Mouse (Mus musculus): ENCODE measurements at regions not wholly inside any gene's neighbourhood (a gene's known extent, or its start where the extent isn't known, plus 50 kb on each side); places are given as distances from the start of the nearest gene placed in this dataset.

- no peak overlapping the region for H3K27ac ChIP-seq
- H3K79me2 ChIP-seq (ENCODE audit: inconsistent target): no peaks in the 10 kb centered on the region
- H3K4me3 ChIP-seq (ENCODE audit: inconsistent target): no peak overlapping the region
- H3K36me3 ChIP-seq (ENCODE audit: inconsistent target): no peaks in the 10 kb centered on the region
- WGBS (ENCODE audit: missing documents): 93% methylated on average over 8 of the region's 8 CpGs
Measured at GRCm38 (mm10) chr4:135020262-135020991, 89.7 kb downstream of the Syf2 start.

GRCm38 (mm10) chr4:135023200-135023599 is 92.5 kb downstream of the Syf2 start:
- no peaks in the 10 kb centered on the region for H3K36me3 ChIP-seq (ENCODE audit: inconsistent target)
- H3K27ac ChIP-seq: no peak overlapping the region
- no peak overlapping the region for H3K4me3 ChIP-seq (ENCODE audit: inconsistent target)
- no peaks in the 10 kb centered on the region for H3K79me2 ChIP-seq (ENCODE audit: inconsistent target)
- WGBS (ENCODE audit: missing documents): 97% methylated on average over 5 of the region's 5 CpGs

- 5% methylated on average over 18 of the region's 18 CpGs for WGBS (ENCODE audit: missing documents)
- H3K36me3 ChIP-seq (ENCODE audit: inconsistent target): no peaks in the 10 kb centered on the region
- no peaks in the 10 kb centered on the region for H3K79me2 ChIP-seq (ENCODE audit: inconsistent target)
- no peak overlapping the region for H3K4me3 ChIP-seq (ENCODE audit: inconsistent target)
- no peak overlapping the region for H3K27ac ChIP-seq
Measured at GRCm38 (mm10) chr4:135025802-135026201, 94.7 kb upstream of the Runx3 start.

GRCm38 (mm10) chr4:135027136-135027535 is 93.3 kb upstream of the Runx3 start:
- Histone ChIP-seq H3K27ac (no peak overlapping the region), H3K4me3 (ENCODE audit: inconsistent target) (no peak overlapping the region), H3K36me3 (ENCODE audit: inconsistent target) (no peaks in the 10 kb centered on the region), H3K79me2 (ENCODE audit: inconsistent target) (no peaks in the 10 kb centered on the region)
- WGBS (ENCODE audit: missing documents): 88% methylated on average over 8 of the region's 8 CpGs

GRCm38 (mm10) chr4:135029723-135030122 is 90.7 kb upstream of the Runx3 start:
- WGBS (ENCODE audit: missing documents): 0% methylated on average over 2 of the region's 2 CpGs
- Histone ChIP-seq H3K4me3 (ENCODE audit: inconsistent target) (no peak overlapping the region), H3K27ac (no peak overlapping the region), H3K36me3 (ENCODE audit: inconsistent target) (no peaks in the 10 kb centered on the region), H3K79me2 (ENCODE audit: inconsistent target) (no peaks in the 10 kb centered on the region)

- no peaks in the 10 kb centered on the region for H3K79me2 ChIP-seq (ENCODE audit: inconsistent target)
- H3K36me3 ChIP-seq (ENCODE audit: inconsistent target): no peaks in the 10 kb centered on the region
- H3K4me3 ChIP-seq (ENCODE audit: inconsistent target): no peak overlapping the region
- no peak overlapping the region for H3K27ac ChIP-seq
- WGBS (ENCODE audit: missing documents): 73% methylated on average over 6 of the region's 9 CpGs
Measured at GRCm38 (mm10) chr4:135032461-135032860, 88.0 kb upstream of the Runx3 start.

- Histone ChIP-seq H3K79me2 (ENCODE audit: inconsistent target) (no peaks in the 10 kb centered on the region), H3K4me3 (ENCODE audit: inconsistent target) (no peak overlapping the region), H3K36me3 (ENCODE audit: inconsistent target) (no peaks in the 10 kb centered on the region), H3K27ac (no peak overlapping the region)
- 95% methylated on average over 7 of the region's 8 CpGs for WGBS (ENCODE audit: missing documents)
Measured at GRCm38 (mm10) chr4:135033302-135033701, 87.2 kb upstream of the Runx3 start.

GRCm38 (mm10) chr4:135034406-135034805 is 86.0 kb upstream of the Runx3 start:
- H3K79me2 ChIP-seq (ENCODE audit: inconsistent target): no peaks in the 10 kb centered on the region
- H3K4me3 ChIP-seq (ENCODE audit: inconsistent target): no peak overlapping the region
- H3K36me3 ChIP-seq (ENCODE audit: inconsistent target): no peaks in the 10 kb centered on the region
- WGBS (ENCODE audit: missing documents): 61% methylated on average over 7 of the region's 7 CpGs
- H3K27ac ChIP-seq: no peak overlapping the region

- Histone ChIP-seq H3K27ac (no peak overlapping the region), H3K4me3 (ENCODE audit: inconsistent target) (no peak overlapping the region), H3K36me3 (ENCODE audit: inconsistent target) (no peaks in the 10 kb centered on the region), H3K79me2 (ENCODE audit: inconsistent target) (no peaks in the 10 kb centered on the region)
- 88% methylated on average over 3 of the region's 3 CpGs for WGBS (ENCODE audit: missing documents)
Measured at GRCm38 (mm10) chr4:135036764-135037163, 83.7 kb upstream of the Runx3 start.

- Histone ChIP-seq H3K36me3 (ENCODE audit: inconsistent target) (no peaks in the 10 kb centered on the region), H3K79me2 (ENCODE audit: inconsistent target) (no peaks in the 10 kb centered on the region), H3K4me3 (ENCODE audit: inconsistent target) (no peak overlapping the region), H3K27ac (no peak overlapping the region)
- WGBS (ENCODE audit: missing documents): 89% methylated on average over 2 of the region's 2 CpGs
Measured at GRCm38 (mm10) chr4:135039234-135039633, 81.2 kb upstream of the Runx3 start.

- Histone ChIP-seq H3K79me2 (ENCODE audit: inconsistent target) (no peaks in the 10 kb centered on the region), H3K4me3 (ENCODE audit: inconsistent target) (no peak overlapping the region), H3K27ac (no peak overlapping the region), H3K36me3 (ENCODE audit: inconsistent target) (no peaks in the 10 kb centered on the region)
- 90% methylated on average over 8 of the region's 8 CpGs for WGBS (ENCODE audit: missing documents)
Measured at GRCm38 (mm10) chr4:135041921-135042320, 78.5 kb upstream of the Runx3 start.

GRCm38 (mm10) chr4:135042501-135042900 is 78.0 kb upstream of the Runx3 start:
- H3K36me3 ChIP-seq (ENCODE audit: inconsistent target): no peaks in the 10 kb centered on the region
- H3K4me3 ChIP-seq (ENCODE audit: inconsistent target): no peak overlapping the region
- H3K79me2 ChIP-seq (ENCODE audit: inconsistent target): no peaks in the 10 kb centered on the region
- WGBS (ENCODE audit: missing documents): 24% methylated on average over 1 of the region's 1 CpGs
- H3K27ac ChIP-seq: no peak overlapping the region

GRCm38 (mm10) chr4:135045054-135045453 is 75.4 kb upstream of the Runx3 start:
- WGBS (ENCODE audit: missing documents): 84% methylated on average over 16 of the region's 16 CpGs
- Histone ChIP-seq H3K36me3 (ENCODE audit: inconsistent target) (no peaks in the 10 kb centered on the region), H3K27ac (no peak overlapping the region), H3K79me2 (ENCODE audit: inconsistent target) (no peaks in the 10 kb centered on the region), H3K4me3 (ENCODE audit: inconsistent target) (no peak overlapping the region)

GRCm38 (mm10) chr4:135046619-135047018 is 73.8 kb upstream of the Runx3 start:
- H3K27ac ChIP-seq: no peak overlapping the region
- 89% methylated on average over 7 of the region's 7 CpGs for WGBS (ENCODE audit: missing documents)
- H3K79me2 ChIP-seq (ENCODE audit: inconsistent target): no peaks in the 10 kb centered on the region
- H3K4me3 ChIP-seq (ENCODE audit: inconsistent target): no peak overlapping the region
- H3K36me3 ChIP-seq (ENCODE audit: inconsistent target): no peaks in the 10 kb centered on the region

GRCm38 (mm10) chr4:135047251-135047650 is 73.2 kb upstream of the Runx3 start:
- Histone ChIP-seq H3K27ac (no peak overlapping the region), H3K79me2 (ENCODE audit: inconsistent target) (no peaks in the 10 kb centered on the region), H3K36me3 (ENCODE audit: inconsistent target) (no peaks in the 10 kb centered on the region), H3K4me3 (ENCODE audit: inconsistent target) (no peak overlapping the region)
- WGBS (ENCODE audit: missing documents): 63% methylated on average over 6 of the region's 6 CpGs

GRCm38 (mm10) chr4:135047771-135048170 is 72.7 kb upstream of the Runx3 start:
- Histone ChIP-seq H3K36me3 (ENCODE audit: inconsistent target) (no peaks in the 10 kb centered on the region), H3K4me3 (ENCODE audit: inconsistent target) (no peak overlapping the region), H3K27ac (no peak overlapping the region), H3K79me2 (ENCODE audit: inconsistent target) (no peaks in the 10 kb centered on the region)
- 90% methylated on average over 5 of the region's 5 CpGs for WGBS (ENCODE audit: missing documents)

Data from macrophage (primary cell).